Mouse (Mus musculus): Measurements from ENCODE around the gene Zfp444.
A peak's percentile ranks its signal among the peaks of the same experiment; 100 is the strongest.

The Zfp444 gene

DNA sequence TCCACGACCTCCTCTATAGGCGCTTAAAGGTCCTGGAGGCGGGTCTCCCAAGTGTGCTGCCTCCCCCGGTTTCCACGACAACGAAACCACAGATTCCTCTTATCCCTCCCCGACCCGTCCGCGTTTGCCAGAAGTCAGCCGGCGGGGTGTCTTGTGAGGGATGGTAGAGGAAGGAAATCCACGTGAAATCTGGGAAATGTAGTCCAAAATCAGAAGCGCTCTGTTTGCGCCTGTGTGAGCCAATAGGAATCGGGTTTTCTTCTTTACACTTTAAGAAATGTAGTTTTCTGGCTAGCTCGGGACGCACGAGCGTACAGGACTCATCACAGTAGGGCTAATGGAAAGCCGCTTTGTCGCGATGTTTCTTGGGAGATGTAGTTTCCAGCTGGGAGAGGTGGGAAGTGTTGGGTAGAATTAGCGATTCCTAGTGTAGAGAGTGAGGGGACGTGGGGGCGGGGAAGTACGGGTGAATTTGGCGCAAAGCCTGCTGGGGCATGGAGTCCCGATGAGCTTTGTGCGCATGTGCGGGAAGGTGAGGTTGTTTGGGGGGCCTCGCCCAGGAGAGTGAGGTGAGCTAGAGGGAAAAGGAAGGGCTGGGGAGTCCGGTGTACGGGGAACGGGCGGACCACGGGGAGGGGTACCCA is at the start of gene Zfp444:
Gene Zfp444, plus strand, starts transcription at position 221 of the 644 bp plus-strand sequence.
- DNase-seq: peak; percentile 98 to 99

DNA sequence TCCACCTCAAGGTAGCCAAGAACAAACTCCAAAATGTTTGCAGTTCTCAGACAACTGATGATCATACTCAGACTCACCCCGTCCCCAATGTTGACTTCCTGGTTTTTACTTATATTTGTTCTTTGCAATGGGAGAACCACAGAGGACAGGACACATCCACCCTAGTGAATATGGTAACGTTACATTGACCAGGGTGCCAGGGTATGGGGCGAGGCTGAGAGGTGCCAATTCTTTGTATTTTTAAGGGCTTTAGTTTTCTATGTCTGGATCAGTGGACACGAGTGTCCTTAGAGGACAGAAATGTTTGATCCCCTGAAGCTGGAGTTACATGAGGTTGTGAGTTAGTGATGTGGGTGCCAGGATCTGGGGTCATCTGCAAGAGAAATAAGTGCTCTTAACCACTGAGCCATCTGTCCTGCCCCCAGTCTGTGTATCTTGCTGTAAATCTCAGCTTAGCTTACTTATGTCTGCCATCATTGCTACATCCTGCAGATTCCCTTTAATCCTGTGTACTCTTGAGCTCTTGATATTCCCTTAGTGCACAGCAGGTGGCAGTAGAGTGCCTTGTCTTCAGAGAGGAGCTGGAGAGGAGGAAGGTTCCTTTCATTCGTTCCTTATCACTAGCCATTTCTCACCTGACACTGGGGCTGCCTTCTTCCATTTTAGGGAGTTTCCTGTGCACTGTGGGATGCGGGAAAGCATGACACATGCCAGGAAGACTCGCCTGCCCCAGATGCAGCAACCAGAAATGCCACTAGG is 45.2 kb upstream of the Zfp444 start:
- DNase-seq: peak; percentile 79 to 88

DNA sequence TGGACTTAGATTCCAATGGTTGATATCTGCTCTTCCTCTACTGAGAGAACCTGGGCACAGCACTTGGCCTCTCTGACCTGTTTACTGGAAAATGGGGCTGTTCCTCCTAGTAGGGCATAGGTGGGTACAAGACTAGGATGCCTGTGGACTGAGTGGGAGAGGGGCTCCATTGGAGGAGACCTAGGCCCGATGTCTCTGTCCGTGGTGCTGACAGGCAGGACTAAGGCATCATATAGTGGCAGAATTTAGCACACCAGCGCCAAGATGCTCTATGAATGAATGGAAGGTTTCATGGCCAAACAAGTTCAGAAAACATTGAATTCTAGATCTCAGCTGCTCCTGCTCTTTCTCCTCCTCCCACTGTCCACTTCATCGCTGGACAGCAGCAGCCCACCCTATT is 41.7 kb upstream of the Zfp444 start:
- no peak for DNase-seq

DNA sequence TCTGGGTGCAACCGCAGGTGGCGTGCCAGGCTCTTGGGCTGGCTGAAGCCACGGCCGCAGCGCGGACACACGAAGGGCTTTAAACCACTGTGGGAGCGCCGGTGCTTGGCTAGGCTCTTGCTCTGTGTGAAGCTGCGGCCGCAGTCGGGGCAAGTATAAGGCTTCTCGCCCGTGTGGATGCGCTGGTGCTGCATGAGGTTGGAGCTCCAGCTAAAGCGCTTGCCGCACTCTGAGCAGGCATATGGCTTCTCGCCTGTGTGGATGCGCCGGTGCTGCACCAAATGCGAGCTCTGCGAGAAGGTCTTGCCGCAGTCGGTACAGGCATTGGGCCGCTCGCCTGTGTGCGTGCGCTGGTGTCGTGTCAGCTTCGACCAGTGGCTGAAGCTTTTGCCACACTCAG is 39.4 kb upstream of the Zfp444 start:
- no peak for DNase-seq

DNA sequence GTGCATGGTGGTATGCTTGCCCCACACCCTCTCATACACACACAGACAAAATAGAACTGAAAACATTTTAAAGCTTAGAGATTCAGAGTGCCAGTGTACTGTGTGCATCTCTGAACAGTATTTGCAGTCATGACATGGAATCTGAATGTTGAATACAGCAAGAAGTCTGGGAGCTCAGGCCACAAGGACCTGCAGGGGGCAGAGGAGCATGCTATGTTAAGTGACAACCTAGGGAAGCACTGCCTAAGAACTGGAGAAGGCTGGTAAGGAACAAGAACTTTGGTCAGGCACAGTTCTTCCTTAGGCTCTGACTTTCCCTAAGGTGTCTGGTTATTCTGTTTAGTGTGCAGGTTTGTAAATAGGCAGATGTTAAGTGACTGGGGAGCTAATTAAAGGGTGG is 35.5 kb upstream of the Zfp444 start:
- DNase-seq: no peak

DNA sequence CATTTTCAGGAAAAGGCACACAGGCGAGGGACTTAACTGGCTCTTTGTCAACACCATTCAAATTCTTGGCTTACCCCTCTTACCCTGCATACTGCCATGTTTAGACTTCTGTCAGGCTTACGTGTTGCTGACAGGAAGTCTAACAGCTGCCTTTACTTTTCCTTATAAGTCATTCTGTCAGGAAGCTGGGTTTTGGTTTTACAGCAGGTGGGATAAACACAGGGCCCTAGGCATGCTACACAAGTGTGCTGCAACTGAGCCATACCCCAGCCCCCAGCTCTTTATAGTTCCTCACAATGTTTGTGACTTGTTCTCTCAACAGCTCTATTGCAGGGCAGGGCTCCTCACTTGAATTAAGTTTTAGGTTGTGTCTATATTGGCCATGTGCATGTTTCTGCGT is 32.7 kb upstream of the Zfp444 start:
- DNase-seq: no peak

DNA sequence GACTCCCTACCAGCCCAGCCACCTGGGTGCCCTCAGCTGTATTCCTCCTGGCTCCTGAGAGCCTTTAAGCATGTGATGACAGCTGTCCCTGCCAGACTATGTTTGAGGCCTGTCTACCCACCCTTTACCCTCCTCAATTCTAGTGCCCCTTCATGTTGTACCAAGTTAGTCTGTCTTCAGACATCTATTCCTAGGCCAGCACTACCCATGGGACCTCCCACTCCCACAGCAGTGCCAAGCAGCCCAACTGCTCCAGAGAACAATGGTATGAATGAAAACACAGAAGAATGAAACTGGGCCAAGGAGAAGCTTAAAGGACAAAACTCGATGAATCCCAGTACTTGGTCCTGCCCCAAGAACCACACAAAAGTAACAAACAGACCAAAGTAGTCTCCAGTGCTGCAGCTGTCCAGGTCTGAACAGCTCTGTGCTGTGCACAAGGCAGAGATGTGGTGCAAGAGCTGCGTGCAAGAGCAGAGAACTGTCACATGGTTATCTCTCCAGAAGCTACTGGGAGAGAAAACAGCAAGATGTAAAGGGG is 28.0 kb upstream of the Zfp444 start:
- no peak for DNase-seq

DNA sequence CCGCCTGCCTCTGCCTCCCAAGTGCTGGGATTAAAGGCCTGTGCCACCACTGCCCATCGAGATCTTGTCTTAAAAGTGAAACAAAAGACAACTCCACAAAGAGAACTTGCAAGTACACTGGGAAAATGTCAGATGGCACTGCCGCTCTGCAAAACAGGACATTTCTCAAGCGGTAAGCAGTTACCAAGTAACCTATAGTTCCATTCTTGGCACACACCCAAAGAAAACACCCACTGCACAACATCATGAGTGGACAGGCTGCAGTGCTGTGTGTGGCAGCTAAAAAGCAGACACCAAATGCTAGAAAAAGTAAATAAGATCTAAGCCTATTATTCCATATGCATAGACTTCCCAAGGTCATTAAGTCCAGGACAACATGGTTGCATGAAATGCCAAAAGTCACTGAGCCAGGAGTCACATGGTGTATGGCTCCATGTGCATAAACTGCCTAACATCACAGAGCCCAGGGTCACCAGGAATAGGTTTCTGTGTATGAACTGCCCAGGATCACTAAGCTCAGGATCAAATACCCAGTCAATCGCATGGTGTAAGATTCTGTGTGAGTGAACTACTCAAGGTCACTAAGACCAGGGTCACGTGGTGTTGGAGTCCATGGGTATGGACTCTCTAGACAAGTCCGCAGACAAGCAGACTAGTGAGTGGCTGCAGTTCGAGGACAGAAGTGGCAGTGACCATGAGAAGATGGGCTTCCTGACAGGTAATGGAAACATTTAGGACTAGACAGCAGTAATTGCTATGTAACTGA is 26.4 kb upstream of the Zfp444 start:
- DNase-seq: no peak

DNA sequence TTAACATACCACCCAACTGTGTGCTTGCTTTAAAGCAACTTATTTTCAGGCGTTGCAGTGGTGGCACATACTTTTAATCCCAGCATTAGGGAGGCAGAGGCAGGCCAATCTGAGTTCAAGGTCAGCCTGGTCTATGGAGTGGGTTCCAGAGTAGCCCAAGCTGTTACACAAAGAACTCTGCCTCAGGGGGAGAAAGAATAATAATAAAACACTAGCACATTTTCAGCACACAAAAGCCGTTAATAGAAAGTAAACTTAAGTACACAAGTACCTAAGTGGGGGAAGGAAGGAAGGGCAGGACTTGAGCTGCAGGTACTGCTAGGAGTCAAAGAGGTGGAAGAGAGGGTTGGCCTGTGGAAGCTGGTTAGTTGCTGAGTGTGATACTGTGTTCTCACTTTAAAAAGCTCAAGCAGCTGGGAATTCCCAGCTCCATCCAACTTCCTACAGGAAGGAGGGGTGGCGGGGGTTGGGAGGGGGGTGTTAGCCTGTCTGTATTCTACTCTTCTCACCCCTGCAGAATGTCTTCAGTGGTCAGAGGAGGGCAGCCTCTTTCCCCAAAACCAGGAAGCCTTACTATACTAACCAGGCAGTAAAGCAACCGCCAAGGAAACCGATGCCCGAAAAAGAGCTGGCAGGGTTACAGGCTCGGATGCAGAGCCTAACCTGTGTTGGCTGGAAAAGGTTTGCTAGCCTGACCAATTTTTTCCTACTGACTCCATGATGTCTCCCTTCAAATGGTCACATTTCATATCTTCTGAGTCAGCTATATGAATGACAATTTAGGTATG is 25.6 kb upstream of the Zfp444 start:
- DNase-seq: no peak

DNA sequence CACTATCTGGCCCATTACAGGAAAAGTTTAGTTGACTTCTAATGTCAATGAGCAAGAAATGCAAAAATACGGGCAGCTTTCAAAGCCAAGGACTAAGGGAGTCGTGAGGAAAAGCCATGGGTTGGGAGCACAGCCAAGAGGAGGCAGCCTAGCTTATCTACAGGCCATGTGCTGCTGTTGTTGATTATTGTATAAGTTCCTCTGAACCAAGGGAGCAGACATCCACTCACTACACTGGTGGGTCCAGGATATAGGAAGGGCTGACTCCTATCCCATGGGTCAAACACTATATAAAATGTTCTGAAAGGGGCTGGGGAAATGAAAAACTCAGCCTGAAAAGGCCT is 25.1 kb upstream of the Zfp444 start:
- DNase-seq: no peak

DNA sequence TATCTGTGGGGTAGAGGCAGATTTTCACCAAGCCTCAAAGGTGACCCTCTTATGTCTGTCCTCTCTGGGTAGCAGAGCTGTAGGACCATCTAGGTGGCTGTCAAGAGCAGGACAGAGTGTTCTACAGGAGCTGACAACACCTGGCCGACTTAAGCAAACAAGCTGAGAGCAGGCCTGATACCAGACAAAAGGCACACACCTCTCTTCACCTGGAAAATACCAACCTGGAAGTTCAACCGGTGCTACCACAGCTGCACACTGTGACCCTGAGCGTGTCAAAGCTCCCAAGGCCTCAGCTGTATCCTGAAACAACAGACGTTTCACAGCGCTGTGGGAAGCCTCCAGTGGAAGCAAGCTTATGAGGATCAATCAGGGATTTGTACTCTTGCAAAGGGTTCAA is 24.3 kb upstream of the Zfp444 start:
- DNase-seq: no peak

DNA sequence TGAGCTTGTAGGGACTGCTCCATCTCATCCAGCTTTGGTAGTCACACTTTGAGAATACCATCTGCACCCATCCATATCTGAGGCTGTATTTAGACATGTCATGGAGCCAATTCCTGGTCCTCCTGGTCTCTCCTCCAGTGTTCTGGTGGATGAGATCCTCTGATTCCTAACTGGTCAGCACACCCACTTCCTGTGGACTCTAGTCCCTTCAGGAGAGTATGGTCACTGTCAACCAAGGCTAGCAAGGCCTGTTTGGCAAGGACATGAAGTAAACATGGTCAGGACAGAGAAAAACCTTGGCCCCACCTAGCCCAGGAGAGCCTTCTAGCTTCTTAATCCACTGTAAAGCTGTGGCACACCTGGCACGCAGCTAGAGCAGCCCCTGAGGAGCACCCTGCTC is 20.8 kb upstream of the Zfp444 start:
- no peak for DNase-seq

DNA sequence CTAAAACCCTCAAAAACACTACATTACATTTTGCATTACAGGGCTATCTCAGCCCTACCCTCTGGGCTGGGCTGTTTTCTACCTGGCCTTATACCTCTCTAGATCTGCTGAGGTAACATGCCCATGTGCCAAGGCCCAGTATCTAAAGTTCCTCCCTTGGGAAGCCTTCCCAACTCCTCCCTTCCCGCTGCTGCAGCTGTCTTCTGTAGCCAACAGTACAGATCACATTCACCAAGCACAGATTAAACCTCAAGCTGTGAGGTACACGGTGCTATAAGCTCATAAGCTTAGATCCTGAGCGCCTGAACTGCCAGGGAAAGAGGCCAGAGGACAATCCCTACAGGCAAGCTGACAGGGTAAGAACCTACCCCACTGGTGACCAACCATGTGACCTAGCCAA is 20.0 kb upstream of the Zfp444 start:
- no peak for DNase-seq

DNA sequence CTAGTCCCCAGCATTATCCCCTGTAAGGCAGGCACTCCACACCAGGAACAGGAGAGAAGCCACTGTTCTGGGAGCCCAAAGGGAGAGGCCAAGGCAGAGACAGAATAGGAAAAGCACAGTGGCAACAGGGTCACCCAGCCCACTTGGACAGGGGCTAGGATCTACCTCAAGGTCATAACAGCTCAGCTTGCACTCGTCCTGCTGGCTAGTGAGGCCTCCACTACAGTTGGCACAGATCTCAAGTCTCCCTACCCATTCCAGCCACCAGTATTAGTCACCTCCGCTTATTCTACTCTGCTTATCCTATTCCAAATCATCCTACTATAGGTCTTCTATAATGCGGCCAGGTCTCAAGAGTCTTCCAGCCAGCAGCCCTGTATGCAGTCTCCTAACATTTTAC is 18.9 kb upstream of the Zfp444 start:
- DNase-seq: no peak

DNA sequence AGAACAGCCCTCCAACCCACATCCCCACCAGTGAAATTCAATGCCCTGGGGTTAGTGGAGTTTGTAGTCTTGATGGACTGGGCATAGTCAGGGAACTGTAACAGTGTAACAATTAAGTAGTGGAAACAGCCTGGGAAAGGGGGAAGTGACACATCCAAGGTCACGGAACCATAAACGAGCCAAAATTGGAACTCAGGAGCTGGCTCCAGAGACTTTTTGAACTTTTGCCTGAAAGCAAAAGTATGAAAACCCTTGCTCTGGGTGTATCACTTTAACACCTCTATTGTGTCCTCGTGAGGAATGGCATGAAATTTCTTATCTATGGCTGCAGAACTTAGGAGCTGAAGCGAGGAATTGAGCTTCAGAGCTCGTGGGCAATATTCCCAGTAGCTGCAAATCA is 17.9 kb upstream of the Zfp444 start:
- DNase-seq: no peak

DNA sequence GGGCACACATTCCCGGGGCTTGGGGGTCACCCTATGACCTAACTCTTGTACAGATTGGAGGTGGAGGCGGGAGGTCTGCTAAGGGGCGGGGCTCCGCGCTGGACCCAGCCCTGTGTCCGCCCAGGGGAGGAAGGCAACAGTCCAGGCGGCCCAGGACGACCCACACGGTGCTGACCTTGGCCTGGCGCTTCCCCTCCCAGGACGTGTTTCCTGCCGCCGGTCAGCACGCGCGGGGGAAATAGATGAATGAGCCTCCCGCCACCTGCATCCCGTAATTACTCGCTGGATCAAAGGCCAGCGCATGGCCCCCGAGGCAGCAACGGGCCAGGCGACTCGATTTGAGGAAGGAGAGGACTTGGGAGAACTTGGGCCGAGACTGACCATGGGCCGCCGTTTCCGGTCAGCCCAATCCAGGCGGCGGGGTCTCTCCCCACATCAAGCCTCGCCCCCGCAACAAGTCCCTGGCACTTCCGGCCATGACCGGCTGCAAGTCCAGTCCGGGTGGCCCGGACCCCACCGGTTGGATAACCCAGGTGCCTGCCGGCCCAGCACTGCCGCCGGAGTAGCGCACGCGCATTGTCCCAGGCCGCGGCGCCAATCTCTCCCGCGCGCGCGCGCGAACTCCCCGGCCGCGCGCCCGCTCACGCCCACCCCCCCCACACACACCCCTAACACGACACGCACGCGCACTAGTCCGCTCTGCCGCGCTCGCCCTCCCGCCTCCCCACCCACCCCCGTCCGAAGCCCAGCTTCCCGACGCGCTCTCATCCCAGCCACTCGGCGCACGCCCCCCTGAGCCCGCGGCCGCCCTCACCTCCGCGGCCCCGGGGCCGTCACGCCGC is 16.8 kb upstream of the Zfp444 start:
- peak; percentile 90 to 91 for DNase-seq

DNA sequence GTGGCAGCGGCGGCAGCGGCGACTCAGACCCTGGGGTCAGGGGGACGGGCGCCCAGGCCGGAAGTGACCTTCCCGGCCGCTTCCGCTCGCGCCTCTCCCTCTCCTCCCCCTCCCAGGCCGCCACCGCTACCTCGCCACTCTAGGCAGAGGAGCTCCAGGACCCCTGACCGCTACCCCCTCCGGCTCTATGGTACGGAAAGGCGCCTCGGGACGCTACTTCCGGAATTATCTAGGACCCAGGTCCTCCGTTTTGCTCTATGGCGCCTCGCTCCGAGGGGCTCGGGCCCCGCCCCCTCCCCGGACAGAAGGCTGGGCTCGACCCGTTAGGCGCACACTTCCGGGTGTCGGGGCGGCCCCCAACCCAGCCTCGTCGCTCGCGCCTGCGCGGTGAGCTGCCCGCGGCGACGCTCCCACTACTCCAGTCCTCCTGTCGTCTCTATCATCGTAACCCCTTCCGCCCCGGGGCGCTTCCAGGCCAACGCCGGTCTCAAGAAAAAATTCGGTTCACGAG is 16.1 kb upstream of the Zfp444 start, which contains the start of gene Zfp787:
Gene Zfp787, minus strand, starts transcription at position 97 of the 511 bp plus-strand sequence.
- peak; percentile 95 to 96 for DNase-seq

DNA sequence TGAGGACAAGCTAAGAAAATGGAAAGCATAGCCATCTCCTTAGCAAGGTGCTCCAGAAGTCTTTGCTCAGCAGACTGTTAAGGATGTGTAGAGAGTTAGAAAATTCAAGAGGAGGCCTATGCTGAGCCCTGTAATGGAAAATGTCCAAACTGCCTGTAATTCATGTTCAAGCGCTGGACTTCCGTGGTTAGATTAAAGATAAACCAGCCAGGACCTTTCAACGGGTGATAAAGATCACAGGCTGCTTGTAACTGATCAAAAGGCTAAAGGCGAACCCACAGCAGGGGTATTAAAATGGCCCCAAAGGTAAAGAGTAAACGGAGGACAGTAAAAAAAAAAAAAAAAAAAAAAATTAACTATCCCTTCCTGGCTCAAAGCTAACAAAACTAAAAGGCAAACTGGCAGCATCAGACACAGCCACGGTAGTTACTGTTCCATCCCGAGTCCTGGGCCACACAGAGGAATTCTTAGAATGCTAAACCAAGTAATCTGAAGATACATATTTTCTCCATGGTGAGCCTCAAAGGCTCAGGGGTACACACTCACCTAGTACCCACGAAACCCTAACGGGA is 15.0 kb upstream of the Zfp444 start:
- DNase-seq: peak; percentile 74 to 90

DNA sequence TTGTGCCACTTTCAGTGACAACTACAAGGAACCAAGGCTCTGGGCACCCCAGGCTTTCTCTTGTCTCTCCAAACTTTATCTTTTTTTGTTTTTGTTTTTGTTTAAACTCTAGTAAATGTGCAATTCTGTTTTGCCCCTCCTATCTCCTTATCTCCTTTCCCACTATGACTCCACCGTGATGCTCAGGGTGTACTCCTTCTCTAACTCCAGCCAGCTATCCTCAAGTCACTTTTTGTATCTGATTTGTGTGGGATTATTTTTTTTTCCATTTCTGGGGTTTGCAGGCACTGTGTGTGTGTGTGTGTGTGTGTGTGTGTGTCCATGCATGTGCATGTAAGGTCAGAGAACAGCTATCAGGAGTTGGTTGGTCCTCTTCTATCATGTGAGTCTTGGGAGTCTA is 14.5 kb upstream of the Zfp444 start:
- DNase-seq: no peak

DNA sequence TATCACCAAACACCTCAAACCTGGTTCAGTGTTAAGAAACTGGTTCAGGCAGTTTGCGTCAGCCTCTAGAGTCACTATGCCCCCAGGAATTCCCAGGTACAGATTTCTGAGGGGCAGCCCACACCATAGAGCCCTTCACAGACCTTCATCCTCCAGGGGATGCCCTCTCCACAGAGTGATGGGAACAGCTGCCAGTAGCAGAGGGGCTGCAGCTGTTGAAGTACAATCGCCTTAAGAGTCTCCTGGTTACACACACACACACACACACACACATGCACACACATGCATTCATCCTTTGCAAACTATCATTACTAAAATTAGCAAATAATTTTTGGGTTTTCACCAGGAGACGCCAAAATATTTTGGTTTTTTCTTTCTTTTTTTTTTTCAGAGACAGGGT is 12.4 kb upstream of the Zfp444 start:
- DNase-seq: no peak

DNA sequence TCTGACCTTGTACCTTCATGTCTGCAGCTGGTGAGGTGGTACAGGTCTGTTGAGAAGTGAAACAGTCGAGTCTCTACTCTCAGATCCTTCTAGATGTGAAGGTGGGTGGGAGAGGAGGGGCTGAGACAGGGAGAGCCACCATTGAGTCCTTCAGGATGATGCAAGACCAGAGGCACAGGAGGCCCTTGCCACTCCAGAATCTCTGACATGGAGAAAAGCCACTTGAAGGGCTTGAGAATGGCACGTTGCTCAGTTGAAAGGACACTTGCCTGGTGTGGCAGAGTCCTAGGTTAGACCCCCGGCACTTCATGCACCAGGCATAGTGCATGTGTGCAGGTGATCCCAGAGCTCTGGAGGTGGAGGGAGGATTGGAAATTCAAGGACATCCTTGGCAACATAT is 10.5 kb upstream of the Zfp444 start:
- DNase-seq: no peak

Data from kidney, adult 8-10 months (tissue).